9 mouse cellular contexts compared by ENCODE assay signal in genomic region chr3:27736180-27736579, GRCm38 (mm10). TPM values are rescaled to one million over a fixed set of nuclear protein-coding genes. Genes with fewer than 3 reads are reported as not detected.
DNase-seq lines count a peak whose midpoint lies in the region; ATAC-seq and TF ChIP-seq lines count a peak whose summit lies in the region.
"Had no signal": no experiment of that assay in that cellular context is flagged by ENCODE, and none has a peak within 500 bp of the region (broad histone marks: within the 10 kb centered on the region; RNA-seq: fewer than 3 reads in every experiment).

No protein-coding gene starts in this region.

- no peak for ATAC-seq in embryonic facial prominence, embryonic 11.5 days (replicated peaks; ENCODE audit: insufficient number of reproducible peaks, low FRiP score, low TSS enrichment, low read depth)
- ATAC-seq in hindbrain, embryonic 11.5 days (ENCODE audit: low FRiP score): 0 out of 2 replicates have a peak, but pooled peaks have one; percentile 35
- ATAC-seq in neural tube, embryonic 13.5 days (ENCODE audit: low read depth): no peak
- ATAC-seq in liver, embryonic 12.5 days: no peak

- 46% methylated on average over 9 of the region's 9 CpGs for WGBS in kidney, adult 2 months
- 7% methylated on average over 9 of the region's 9 CpGs for WGBS in embryonic facial prominence, embryonic 11.5 days
- WGBS in hindbrain, embryonic 11.5 days: 31% methylated on average over 9 of the region's 9 CpGs
- WGBS in neural tube, embryonic 13.5 days: 11% methylated on average over 9 of the region's 9 CpGs
- 53% methylated on average over 9 of the region's 9 CpGs for WGBS in liver, embryonic 12.5 days (ENCODE audit: insufficient replicate concordance)

- TF ChIP-seq CTCF in kidney, adult 2 months (conservative IDR thresholded peaks at IDR 0.05; ENCODE audit: insufficient read depth, insufficient read length, low read depth, low read length): no peak

- no peak overlapping the region; the same call in 1 of the 2 replicates for H3K4me2 ChIP-seq in embryonic facial prominence, embryonic 11.5 days (ENCODE audit: low read depth, low read length)
- no peak overlapping the region for H3K4me2 ChIP-seq in hindbrain, embryonic 11.5 days (replicated peaks; ENCODE audit: low read depth, low read length)
- peak overlapping the region; percentile 26 for H3K4me2 ChIP-seq in neural tube, embryonic 13.5 days
- no peak overlapping the region for H3K4me2 ChIP-seq in liver, embryonic 12.5 days

- H3K9me3 ChIP-seq in embryonic facial prominence, embryonic 11.5 days (replicated peaks; ENCODE audit: control insufficient read depth, low read length): no peaks in the 10 kb centered on the region
- no peaks in the 10 kb centered on the region for H3K9me3 ChIP-seq in hindbrain, embryonic 11.5 days (ENCODE audit: control insufficient read depth, low read length)
- no peaks in the 10 kb centered on the region for H3K9me3 ChIP-seq in neural tube, embryonic 13.5 days
- H3K9me3 ChIP-seq in liver, embryonic 12.5 days (replicated peaks): no peaks in the 10 kb centered on the region

- TF ChIP-seq POLR2A in kidney, adult 2 months (IDR thresholded peaks at IDR 0.05; ENCODE audit: low read depth, low read length): no peak

- no peaks in the 10 kb centered on the region for H3K4me1 ChIP-seq in kidney, adult 2 months (ENCODE audit: control insufficient read depth, insufficient read depth, low read length)
- no peaks in the 10 kb centered on the region; the same call in 1 of the 2 replicates for H3K4me1 ChIP-seq in embryonic facial prominence, embryonic 11.5 days (ENCODE audit: control insufficient read depth, insufficient read depth, low read length)
- H3K4me1 ChIP-seq in hindbrain, embryonic 11.5 days (replicated peaks; ENCODE audit: control insufficient read depth, insufficient read depth, low read length): no peaks in the 10 kb centered on the region
- peaks cover 9% of the 10 kb centered on the region; the same call in 1 of the 2 replicates for H3K4me1 ChIP-seq in neural tube, embryonic 13.5 days (replicated peaks)
- no peaks in the 10 kb centered on the region for H3K4me1 ChIP-seq in liver, embryonic 12.5 days

- no peak overlapping the region for H3K9ac ChIP-seq in embryonic facial prominence, embryonic 11.5 days (replicated peaks; ENCODE audit: low read length)
- H3K9ac ChIP-seq in hindbrain, embryonic 11.5 days (ENCODE audit: low read depth, low read length): no peak overlapping the region
- H3K9ac ChIP-seq in neural tube, embryonic 13.5 days: no peak overlapping the region
- H3K9ac ChIP-seq in liver, embryonic 12.5 days: no peak overlapping the region

- H3K27ac ChIP-seq in kidney, adult 2 months (ENCODE audit: insufficient read depth, low read depth, low read length): no peak overlapping the region
- no peak overlapping the region for H3K27ac ChIP-seq in embryonic facial prominence, embryonic 11.5 days (replicated peaks; ENCODE audit: low read depth, low read length)
- H3K27ac ChIP-seq in hindbrain, embryonic 11.5 days (ENCODE audit: low read depth, low read length): no peak overlapping the region
- H3K27ac ChIP-seq in neural tube, embryonic 13.5 days (replicated peaks): no peak overlapping the region
- no peak overlapping the region for H3K27ac ChIP-seq in liver, embryonic 12.5 days

- H3K4me3 ChIP-seq in kidney, adult 2 months (ENCODE audit: insufficient read depth, low read depth, low read length): no peak overlapping the region
- H3K4me3 ChIP-seq in embryonic facial prominence, embryonic 11.5 days (ENCODE audit: low read depth, low read length): no peak overlapping the region
- no peak overlapping the region for H3K4me3 ChIP-seq in hindbrain, embryonic 11.5 days (ENCODE audit: low read depth, low read length)
- H3K4me3 ChIP-seq in neural tube, embryonic 13.5 days: no peak overlapping the region
- no peak overlapping the region for H3K4me3 ChIP-seq in liver, embryonic 12.5 days

- no peaks in the 10 kb centered on the region for H3K27me3 ChIP-seq in kidney, adult 2 months (replicated peaks; ENCODE audit: control insufficient read depth, insufficient read depth, low read length)
- no peaks in the 10 kb centered on the region for H3K27me3 ChIP-seq in embryonic facial prominence, embryonic 11.5 days (ENCODE audit: control insufficient read depth, insufficient read depth, low read length)
- no peaks in the 10 kb centered on the region for H3K27me3 ChIP-seq in hindbrain, embryonic 11.5 days (ENCODE audit: control insufficient read depth, insufficient read depth, low read length)
- H3K27me3 ChIP-seq in neural tube, embryonic 13.5 days: no peaks in the 10 kb centered on the region
- H3K27me3 ChIP-seq in liver, embryonic 12.5 days (replicated peaks): no peaks in the 10 kb centered on the region

- DNase-seq in kidney, postnatal 4 days: peak; percentile 48 to 73
- DNase-seq in kidney, adult 2 months: no peak
- DNase-seq in embryonic facial prominence, embryonic 11.5 days (ENCODE audit: low spot score): peak; percentile 64
- DNase-seq in hindbrain, embryonic 11.5 days (ENCODE audit: low spot score): peak; percentile 45
- DNase-seq in layer of hippocampus, adult 9-11 months: no peak
- DNase-seq: lung, adult 2 months; thymus, postnatal 4 days had no signal

- H3K36me3 ChIP-seq in kidney, adult 2 months (ENCODE audit: control insufficient read depth, insufficient read depth, low read length): no peaks in the 10 kb centered on the region
- H3K36me3 ChIP-seq in embryonic facial prominence, embryonic 11.5 days (replicated peaks; ENCODE audit: control insufficient read depth, insufficient read depth, low read depth, low read length): no peaks in the 10 kb centered on the region
- H3K36me3 ChIP-seq in hindbrain, embryonic 11.5 days (ENCODE audit: control insufficient read depth, insufficient read depth, low read length): no peaks in the 10 kb centered on the region
- H3K36me3 ChIP-seq in neural tube, embryonic 13.5 days: no peaks in the 10 kb centered on the region
- no peaks in the 10 kb centered on the region for H3K36me3 ChIP-seq in liver, embryonic 12.5 days

RNA-seq across cellular contexts. Expression of gene Fndc3b, which starts 25.1 kb away (rescaled TPM):
- polyA plus RNA-seq in kidney, adult 2 months (2012; rRNA removed): 12.1 and 14.2 TPM in 2 replicates
- polyA plus RNA-seq in embryonic facial prominence, embryonic 11.5 days (2014; fragmentation: Nextera tagmentation; extraction: Ambion mirVana): 10.5 and 12.7 TPM in 2 replicates
- 11.4 and 12.8 TPM in 2 replicates for polyA plus RNA-seq in hindbrain, embryonic 11.5 days (2014; fragmentation: Nextera tagmentation; extraction: Ambion mirVana)
- 10.1 and 11.7 TPM in 2 replicates for polyA plus RNA-seq in neural tube, embryonic 13.5 days (2015; fragmentation: Nextera tagmentation; extraction: Ambion mirVana)
- polyA plus RNA-seq in liver, embryonic 12.5 days (2016; fragmentation: Nextera tagmentation; extraction: Ambion mirVana): 9.4 and 9.7 TPM in 2 replicates

Comparison
In these comparisons a context has a peak if more than half of its experiments do, and no peak if none do; other contexts are left out.
1. DNase-seq: peak in kidney, postnatal 4 days (2 of 2), embryonic facial prominence, embryonic 11.5 days (single experiment) and hindbrain, embryonic 11.5 days (single experiment); none in kidney, adult 2 months (single experiment) and layer of hippocampus, adult 9-11 months (single experiment).